Mouse (Mus musculus): ENCODE results near the gene Srgap2. TPM values are rescaled to one million over a fixed set of nuclear protein-coding genes. Genes with fewer than 3 reads are reported as not detected.

The Srgap2 gene
- polyA plus RNA-seq, 1 experiment from 2014 or later, result 31.7 TPM

DNA sequence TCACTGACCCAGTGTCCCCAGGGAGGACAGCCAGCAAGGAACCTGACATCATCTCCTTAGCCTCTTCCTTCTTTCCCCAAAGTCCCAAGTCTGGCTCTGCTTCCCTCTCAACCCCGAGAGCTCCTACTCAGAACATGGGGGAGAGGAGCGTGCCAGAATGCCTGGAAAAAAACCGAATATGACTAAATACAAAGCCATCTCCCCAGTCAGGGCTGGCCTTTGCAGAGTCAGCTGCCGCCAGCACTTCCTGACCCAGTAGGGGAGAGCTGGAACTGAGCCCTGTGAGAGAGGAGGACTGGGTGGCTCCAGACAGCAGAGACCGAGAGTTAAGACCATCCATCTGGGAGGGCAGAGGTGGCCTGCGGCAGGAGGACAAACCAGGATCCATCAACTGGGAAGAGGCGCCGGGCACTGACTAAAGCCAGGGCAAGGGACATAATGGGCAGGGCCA lies 288.2 kb downstream of the Srgap2 start:
- Histone ChIP-seq H3K9me3 (replicated peaks; ENCODE audit: control insufficient read depth, low read length, poor library complexity, severe bottlenecking) (no peaks in the 10 kb centered on the region), H3K36me3 (ENCODE audit: control insufficient read depth, insufficient read depth, low read length) (no peaks in the 10 kb centered on the region), H3K4me2 (ENCODE audit: low read length) (no peak overlapping the region), H3K4me3 (ENCODE audit: low read depth, low read length) (no peak overlapping the region), H3K9ac (ENCODE audit: low read depth, low read length) (no peak overlapping the region), H3K4me1 (ENCODE audit: control insufficient read depth, insufficient read depth, low read length) (no peaks in the 10 kb centered on the region), H3K27me3 (ENCODE audit: control insufficient read depth, insufficient read depth, low read depth, low read length) (peaks cover 8% of the 10 kb centered on the region; the same call in 1 of the 2 replicates), H3K27ac (ENCODE audit: low read length) (no peak overlapping the region)
- 69% methylated on average over 8 of the region's 8 CpGs for whole genome bisulfite sequencing
- ATAC-seq, result no peak

- Histone ChIP-seq H3K4me1 (ENCODE audit: control insufficient read depth, insufficient read depth, low read length) (no peaks in the 10 kb centered on the region), H3K36me3 (ENCODE audit: control insufficient read depth, insufficient read depth, low read length) (no peaks in the 10 kb centered on the region), H3K27me3 (ENCODE audit: control insufficient read depth, insufficient read depth, low read depth, low read length) (no peaks in the 10 kb centered on the region), H3K9ac (ENCODE audit: low read depth, low read length) (no peak overlapping the region), H3K4me2 (ENCODE audit: low read length) (no peak overlapping the region), H3K9me3 (replicated peaks; ENCODE audit: control insufficient read depth, low read length, poor library complexity, severe bottlenecking) (no peaks in the 10 kb centered on the region), H3K4me3 (ENCODE audit: low read depth, low read length) (no peak overlapping the region), H3K27ac (ENCODE audit: low read length) (no peak overlapping the region)
- 71% methylated on average over 7 of the region's 7 CpGs for WGBS
- no peak for ATAC-seq
Measured at GRCm38 (mm10) chr1:131236077-131236476, 291.1 kb downstream of the Srgap2 start.

Small RNA genes within 50 kb of the gene (microRNA-seq; reads per million reads assigned to microRNA genes)
- gene Gm24273, result not detected

Other genes with a start within 250 kb of the Srgap2 start
- 0.73 and 0.77 TPM in 2 replicates for gene Ikbke, start 247.7 kb downstream of the Srgap2 start, polyA plus RNA-seq (2015; fragmentation: Nextera tagmentation; extraction: Ambion mirVana)
- gene Fam72a, start 551 bp upstream of the Srgap2 start, polyA plus RNA-seq (2015; fragmentation: Nextera tagmentation; extraction: Ambion mirVana), result 0.77 and 1.1 TPM in 2 replicates
- gene Avpr1b, start 71.9 kb upstream of the Srgap2 start, polyA plus RNA-seq (2015; fragmentation: Nextera tagmentation; extraction: Ambion mirVana), result not detected in 2 replicates
- gene Ctse, start 111.0 kb upstream of the Srgap2 start, polyA plus RNA-seq (2015; fragmentation: Nextera tagmentation; extraction: Ambion mirVana), result not detected in 2 replicates
- gene Rab7b, start 161.3 kb upstream of the Srgap2 start, polyA plus RNA-seq (2015; fragmentation: Nextera tagmentation; extraction: Ambion mirVana), result 0.68 and 0.87 TPM in 2 replicates
- gene Slc26a9, start 216.7 kb upstream of the Srgap2 start, polyA plus RNA-seq (2015; fragmentation: Nextera tagmentation; extraction: Ambion mirVana), result 0.04 TPM in 2 replicates

Data from midbrain, embryonic 16.5 days (tissue).